Mouse (Mus musculus): ENCODE data around the gene Aasdh.

The Aasdh gene

GRCm38 (mm10) chr5:76910807-76911206 is 5.5 kb upstream of the Aasdh start:
- no peak for DNase-seq (ENCODE audit: low spot score)

DNA sequence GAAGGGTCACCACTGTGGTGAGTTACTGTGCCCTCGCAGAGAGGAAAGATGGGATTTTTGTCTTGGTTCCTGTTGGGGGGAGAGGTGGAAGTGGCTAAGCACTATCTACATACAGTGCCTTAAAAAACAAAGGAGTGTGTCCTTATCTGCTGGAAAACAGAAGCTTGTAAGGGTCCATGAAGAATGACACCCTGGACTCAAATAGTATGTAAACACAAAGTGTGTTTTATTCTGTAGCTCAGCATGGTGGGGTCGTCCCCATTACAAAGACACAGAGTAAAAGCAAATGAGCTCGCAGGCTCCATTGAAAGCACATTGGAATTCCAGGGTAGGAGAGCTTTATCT is 813 bp upstream of the Aasdh start:
- no peak for DNase-seq (ENCODE audit: low spot score)

DNA sequence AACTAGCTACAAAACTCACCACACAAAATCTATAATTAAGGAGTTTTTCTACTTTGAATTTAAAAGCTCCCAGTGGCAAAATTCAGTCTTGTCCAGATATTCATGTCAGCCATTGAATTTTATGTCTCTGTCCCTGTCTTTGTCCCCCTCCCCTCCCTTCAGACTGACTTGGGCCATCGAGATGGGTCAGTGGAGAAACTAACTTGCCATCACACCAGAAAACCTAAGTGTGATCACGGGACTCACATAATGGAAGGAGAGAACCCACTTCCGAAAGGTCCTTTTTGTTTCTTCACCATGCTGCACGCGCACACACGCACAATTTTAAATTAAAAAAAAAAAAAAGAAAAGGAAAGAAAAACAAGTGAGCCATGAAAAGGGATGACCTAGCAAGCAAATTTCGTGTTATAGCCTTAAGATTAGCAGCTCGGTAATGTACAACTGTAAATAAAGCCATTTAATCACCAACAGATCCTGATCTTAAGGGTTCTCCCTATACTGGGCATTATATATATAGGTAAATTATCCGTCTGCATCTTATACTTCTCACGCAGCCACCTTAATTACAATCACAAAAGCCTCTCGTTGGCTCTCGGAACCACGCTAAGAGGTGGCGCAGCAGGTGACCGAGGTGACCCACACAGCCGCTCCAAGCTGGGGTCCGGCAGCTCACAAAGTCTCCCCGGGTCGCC is 455 bp downstream of the Aasdh start:
- no peak for DNase-seq (ENCODE audit: low spot score)

- no peak for DNase-seq (ENCODE audit: low spot score)
These were observed 3.2 kb downstream of the Aasdh start for GRCm38 (mm10) chr5:76902131-76902530.

DNA sequence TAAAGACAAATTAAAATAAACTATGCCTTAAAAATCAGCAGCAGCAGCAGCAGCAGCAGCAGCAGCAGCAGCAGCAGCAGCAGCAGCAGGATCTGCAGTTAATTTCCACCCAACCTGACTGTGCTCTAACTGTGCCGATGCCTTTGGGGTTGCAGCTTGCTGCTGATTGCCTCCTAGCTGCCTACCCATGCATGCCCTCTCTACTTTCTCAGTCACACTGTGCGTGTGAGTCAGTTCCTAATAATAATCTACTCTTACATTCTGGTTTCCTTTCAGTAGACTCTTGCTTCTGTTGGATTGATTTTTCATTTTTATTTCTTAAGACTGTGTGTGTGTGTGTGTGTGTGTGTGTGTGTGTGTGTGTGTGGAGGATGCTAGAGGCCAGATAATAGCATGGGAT is 12.2 kb downstream of the Aasdh start:
- DNase-seq (ENCODE audit: low spot score) = no peak

DNA sequence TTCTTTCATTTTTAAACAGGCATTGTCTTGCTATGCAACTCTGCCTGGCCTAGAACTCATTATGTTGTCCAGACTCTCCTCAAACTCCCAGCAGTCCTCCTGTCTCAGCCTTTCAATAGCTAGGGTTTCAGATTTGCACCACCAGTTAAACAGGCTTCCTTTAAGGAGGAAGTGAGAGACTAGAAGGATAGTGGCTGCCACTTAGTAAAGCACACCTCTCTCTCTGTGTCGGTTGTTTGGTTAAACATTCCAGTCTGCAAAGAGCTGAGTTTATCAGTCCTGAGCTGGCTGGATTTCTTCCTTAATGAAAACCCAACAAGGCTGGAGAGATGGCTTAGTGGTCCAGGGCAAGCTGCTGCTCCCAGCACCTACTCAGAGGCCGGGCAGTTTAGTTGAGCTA is 12.7 kb downstream of the Aasdh start:
- DNase-seq (ENCODE audit: low spot score) = no peak

GRCm38 (mm10) chr5:76887011-76887410 is 18.3 kb downstream of the Aasdh start:
- DNase-seq (ENCODE audit: low spot score) = no peak

DNA sequence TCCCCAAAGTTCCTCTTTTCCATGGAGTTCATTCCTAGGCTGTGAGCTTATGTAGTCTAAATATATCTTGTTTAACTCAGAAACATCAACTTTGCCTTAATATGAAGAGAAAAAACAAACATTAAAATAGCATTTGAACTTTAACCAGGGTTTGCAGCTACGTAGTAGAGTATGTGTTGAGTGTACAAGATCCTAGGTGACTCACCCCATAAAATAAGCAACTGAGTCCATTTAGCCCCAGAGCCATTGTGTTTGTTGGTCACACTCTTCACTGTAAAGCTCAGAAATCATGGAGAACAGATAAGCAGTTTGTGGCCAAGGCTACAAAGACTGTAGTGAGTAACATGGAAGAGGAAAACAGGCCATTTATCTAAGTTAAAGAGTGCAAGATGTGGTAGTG is 21.2 kb downstream of the Aasdh start:
- no peak for DNase-seq (ENCODE audit: low spot score)

DNA sequence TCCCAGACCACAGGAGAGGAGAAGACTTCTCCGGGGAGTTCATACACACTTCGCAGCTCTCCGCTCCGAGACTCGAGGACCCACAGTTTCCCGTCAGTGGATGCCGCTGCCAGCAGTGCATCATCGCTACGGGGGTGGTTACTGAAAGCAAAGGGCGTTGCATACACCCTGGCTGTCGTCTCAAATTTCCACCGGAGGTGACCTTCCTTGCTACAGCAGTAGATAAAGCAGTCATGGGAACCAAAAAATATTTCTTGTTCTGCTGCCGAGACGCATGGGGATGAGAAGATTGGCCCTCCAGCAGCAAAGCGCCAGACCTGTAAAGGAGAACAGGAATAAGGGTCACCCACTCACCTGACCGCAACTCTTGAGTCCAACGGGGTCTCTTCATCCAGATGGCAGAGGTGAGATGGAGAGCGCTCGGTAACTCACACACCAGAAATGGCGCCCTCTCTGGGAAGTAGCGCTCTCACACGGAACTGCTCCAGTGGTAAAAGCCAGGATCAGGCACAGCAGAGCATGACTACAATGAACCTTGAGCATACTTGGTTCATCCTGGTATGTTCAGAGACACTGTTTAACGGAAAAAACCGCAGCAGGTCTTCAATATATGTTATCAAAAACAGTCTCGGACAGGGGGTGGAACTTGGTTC is 29.1 kb downstream of the Aasdh start:
- DNase-seq (ENCODE audit: low spot score) = no peak

- DNase-seq (ENCODE audit: low spot score) = no peak
These were observed 35.8 kb downstream of the Aasdh start for GRCm38 (mm10) chr5:76869553-76869952.

DNA sequence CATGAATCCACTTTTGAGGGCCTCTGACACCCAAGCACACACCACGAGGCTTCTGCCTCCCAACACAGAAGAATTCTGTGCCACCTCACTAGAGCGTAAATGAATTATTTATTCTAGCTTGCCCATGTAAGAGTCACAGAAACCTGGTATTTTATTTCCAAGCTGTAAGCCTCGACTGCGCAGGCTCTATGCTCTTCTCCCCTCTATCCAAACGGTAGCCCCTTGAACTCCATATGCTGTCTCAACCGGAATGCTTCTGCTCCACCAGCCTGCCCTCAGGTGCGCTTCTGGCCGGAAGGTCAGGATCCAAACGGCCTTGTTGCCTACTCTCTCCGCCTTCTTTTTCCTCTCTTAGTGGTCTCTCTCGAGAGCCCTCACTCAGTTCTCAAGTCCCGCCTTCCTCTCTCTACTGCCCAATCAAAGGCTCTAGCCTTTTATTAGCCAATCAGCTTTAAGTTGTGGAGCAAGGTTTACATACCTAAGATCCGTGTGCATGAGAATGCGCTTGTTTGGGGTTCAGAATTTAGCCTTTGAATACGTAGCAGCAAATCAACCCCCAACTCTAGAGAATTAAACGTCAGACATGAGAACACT is 36.5 kb downstream of the Aasdh start:
- DNase-seq (ENCODE audit: low spot score) = no peak

DNA sequence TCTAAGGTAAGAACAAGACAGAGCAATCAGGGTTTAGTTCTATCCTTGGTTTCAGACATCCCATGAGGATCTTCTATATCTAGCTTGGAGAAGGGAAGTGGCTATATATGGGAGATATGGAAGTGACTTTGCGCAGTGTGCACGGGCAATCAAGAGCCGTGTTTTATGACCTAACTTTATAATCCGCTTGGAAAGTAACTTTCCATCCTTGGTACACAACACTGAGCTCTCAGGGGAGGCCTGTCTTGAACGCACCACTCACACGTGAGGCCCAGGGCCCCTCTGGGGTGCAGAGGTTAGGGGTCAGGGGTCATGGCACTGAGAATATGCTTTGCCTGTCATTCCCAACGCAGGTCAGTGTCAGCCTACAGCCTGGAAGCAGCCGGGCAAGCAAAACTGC is 38.5 kb downstream of the Aasdh start:
- no peak for DNase-seq (ENCODE audit: low spot score)

GRCm38 (mm10) chr5:76858444-76858843 is 46.9 kb downstream of the Aasdh start:
- DNase-seq (ENCODE audit: low spot score) = no peak

- DNase-seq (ENCODE audit: low spot score) = no peak
These were observed 48.0 kb downstream of the Aasdh start for GRCm38 (mm10) chr5:76857103-76858015.

GRCm38 (mm10) chr5:76855829-76856600 is 49.3 kb downstream of the Aasdh start:
- DNase-seq (ENCODE audit: low spot score) = no peak

DNA sequence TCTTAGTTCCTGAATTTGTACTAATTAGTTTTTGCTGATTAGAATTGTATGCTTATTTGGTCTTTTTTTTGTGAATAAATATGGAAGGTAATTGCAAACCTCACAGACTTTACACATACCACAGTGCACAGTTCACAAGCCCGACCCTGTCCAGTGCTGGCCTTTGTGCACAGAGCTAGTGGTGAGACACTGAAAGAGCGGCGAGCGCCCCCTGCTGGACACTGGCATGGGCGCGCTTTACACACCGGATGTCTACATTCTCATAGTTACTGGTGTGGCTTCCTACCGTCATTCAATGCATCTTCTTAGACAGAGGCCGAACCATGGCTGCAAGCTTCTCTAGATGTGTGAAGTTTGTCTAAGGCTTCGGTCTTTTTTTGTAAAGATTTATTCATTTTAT is 51.8 kb downstream of the Aasdh start:
- DNase-seq (ENCODE audit: low spot score) = peak; percentile 39

DNA sequence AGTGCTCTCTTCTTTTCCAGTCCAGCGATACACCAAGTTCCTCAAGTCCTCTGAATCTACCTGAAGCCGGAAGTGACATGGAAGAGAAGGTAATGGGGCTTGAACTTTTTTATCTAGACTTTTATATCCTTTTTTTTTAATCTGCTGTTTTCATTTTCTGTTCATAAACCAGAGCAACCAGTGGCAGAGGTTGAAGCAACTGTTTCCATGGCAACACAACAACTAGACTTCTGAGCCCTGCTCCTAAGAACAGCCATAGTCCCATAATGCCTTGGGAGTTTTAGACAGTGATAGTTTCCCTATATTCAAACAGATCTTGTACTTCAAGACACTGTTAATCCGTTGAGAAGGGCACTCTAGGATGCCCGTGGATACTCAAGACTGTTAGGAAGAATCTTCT is 54.0 kb downstream of the Aasdh start:
- DNase-seq (ENCODE audit: low spot score) = no peak

DNA sequence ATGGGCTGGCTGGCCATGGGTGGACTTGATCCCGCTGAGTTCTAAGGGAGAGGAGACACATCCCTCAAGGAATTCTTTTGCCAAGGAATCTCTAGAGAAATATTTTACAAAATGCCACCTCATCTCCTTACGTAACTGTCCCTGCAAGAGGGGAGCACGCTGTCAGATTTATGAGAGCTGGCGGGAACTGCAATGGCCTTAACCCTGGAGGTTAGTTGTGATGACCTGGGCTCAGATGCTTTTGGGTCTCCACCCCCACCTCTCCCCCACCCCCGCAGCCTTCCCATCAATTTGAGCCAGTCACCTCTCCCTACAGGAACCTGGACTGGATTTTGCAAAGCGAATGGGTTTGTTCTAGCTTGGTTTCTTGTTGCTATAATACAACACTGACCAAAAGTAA is 58.2 kb downstream of the Aasdh start:
- DNase-seq (ENCODE audit: low spot score) = no peak

DNA sequence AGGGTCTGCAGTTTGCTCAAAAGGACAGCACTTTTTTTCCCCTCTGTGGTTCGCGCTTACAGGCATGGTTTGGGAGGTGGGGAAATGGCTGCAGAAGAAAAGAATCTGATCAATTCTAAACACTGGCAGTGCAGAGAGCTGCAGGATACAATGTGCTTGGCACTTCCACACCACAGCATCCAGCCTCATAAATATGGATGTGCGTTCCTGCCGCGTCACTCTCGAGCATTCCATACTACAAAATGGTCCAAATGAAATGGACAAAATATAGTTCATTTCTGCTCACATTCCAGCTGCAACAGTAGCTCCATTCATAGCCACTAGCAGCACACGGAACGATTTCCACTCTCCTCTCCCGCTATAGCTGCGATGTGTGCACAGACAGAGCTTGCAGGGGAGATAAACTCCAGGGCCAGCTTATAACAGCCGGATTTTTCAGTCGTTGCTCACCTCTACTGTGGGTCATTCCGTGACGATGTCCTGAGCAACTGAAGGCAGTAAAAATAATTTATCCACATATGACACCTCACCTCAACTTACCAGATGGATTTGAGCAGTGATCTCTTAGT is 60.6 kb downstream of the Aasdh start:
- no peak for DNase-seq (ENCODE audit: low spot score)

DNA sequence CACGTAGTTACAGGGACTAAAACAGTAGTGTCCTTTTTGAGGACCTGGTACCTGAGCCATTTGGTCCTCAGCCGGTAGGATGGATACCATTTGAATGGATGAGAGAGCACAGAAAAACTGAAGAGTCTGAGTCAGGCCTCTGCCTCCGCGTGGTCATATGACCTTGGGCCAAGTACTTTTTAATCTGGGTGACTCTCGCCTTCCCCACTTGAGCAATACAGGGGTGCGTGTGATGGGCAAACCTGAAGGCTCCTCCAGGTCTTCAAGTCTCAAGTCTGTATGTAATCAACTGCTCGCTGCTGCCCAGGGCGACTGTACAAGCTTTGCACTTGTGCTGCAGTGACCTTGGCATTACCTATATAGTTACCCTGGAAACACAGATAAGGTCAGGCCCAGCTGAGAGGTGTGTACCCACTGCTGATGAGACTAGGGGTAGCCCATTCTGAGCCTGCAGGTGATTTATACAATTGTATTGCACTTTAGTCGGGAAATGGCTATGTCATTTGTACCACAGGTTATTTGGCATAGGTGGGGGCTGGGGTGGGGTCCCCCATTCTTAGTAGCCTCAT is 61.4 kb downstream of the Aasdh start:
- no peak for DNase-seq (ENCODE audit: low spot score)

DNA sequence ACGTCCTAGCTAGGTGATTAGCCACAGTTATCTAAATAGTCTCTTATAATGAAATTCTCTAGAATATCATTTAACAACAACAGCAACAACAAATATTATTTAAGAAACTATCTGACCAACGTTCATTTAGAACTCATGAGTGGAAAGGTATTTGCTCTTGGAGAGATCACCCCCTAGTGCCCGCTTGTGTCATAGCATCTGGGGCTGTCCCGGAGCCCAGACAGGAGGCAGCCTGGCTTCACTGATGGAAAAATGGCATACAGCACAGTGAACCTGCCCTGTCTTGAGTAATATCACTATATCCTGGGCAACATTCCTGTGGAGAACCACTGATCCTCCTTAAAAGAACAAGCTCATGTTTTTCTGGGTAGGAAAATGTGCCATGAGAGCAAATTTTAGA is 61.9 kb downstream of the Aasdh start:
- peak; percentile 79 for DNase-seq (ENCODE audit: low spot score)

Data from layer of hippocampus, adult 9-10 months (tissue).